Mouse (Mus musculus) limb, embryonic 12.5 days (tissue): ENCODE data around the gene Pcbp2. TPM values are rescaled to one million over a fixed set of nuclear protein-coding genes. Genes with fewer than 3 reads are reported as not detected.

ENCODE experiments used
- ATAC-seq: fragments of 200-750 bp; cut with Nextera tagmentation; 2 replicates; pipeline ENCODE4 v1.8.0; 2017; ENCODE audit warnings: low read depth, moderate TSS enrichment; ENCODE audit not compliant: insufficient number of reproducible peaks, insufficient read depth, low FRiP score, low TSS enrichment
- H3K27ac ChIP-seq: fragments of 300-500 bp; sonication (generic); 2 replicates; pipeline ENCODE4 v1.5.1; 2016; ENCODE audit warnings: mild to moderate bottlenecking, moderate library complexity
- H3K27me3 ChIP-seq: fragments of 300-500 bp; sonication (generic); 2 replicates; pipeline ENCODE4 v1.6.1; 2016; ENCODE audit warnings: mild to moderate bottlenecking, moderate library complexity
- H3K36me3 ChIP-seq: fragments of 300-500 bp; sonication (generic); 2 replicates; pipeline ENCODE4 v1.6.1; 2016; ENCODE audit warnings: mild to moderate bottlenecking, moderate library complexity
- H3K4me1 ChIP-seq: fragments of 300-500 bp; sonication (generic); replicated peaks from 2 replicates; pipeline ENCODE4 v1.6.1; 2016
- H3K4me2 ChIP-seq: fragments of 300-500 bp; sonication (generic); 2 replicates; pipeline ENCODE4 v1.6.1; 2016; ENCODE audit warnings: mild to moderate bottlenecking, moderate library complexity
- H3K4me3 ChIP-seq: fragments of 300-500 bp; sonication (generic); replicated peaks from 2 replicates; pipeline ENCODE4 v1.5.1; 2016; ENCODE audit warnings: mild to moderate bottlenecking
- H3K9ac ChIP-seq: fragments of 300-500 bp; sonication (generic); replicated peaks from 2 replicates; pipeline ENCODE4 v1.6.1; 2016; ENCODE audit warnings: mild to moderate bottlenecking, moderate library complexity
- H3K9me3 ChIP-seq: fragments of 300-500 bp; sonication (generic); 2 replicates; pipeline ENCODE4 v1.6.1; 2016; ENCODE audit warnings: mild to moderate bottlenecking, moderate library complexity
- WGBS: fragments of 180-500 bp; shearing (Covaris S2); methylation state at CpG from one replicate; pipeline ENCODE4 v1.1.7; 2016; 5-methylcytosine and 5-hydroxymethylcytosine counted together
- polyA plus RNA-seq: library from polyadenylated mRNA; unstranded; fragments of >200 nt; fragmentation: Nextera tagmentation; extraction: Ambion mirVana; gene quantifications from 2 replicates; pipeline ENCODE4 v1.2.1, GENCODE M21; 2016

Pcbp2 gene
- polyA plus RNA-seq, 1 experiment from 2014 or later = 230 TPM

- H3K4me3 ChIP-seq = no peak overlapping the region
- no peaks in the 10 kb centered on the region for H3K9me3 ChIP-seq
- no peak overlapping the region for H3K27ac ChIP-seq
- H3K27me3 ChIP-seq = no peaks in the 10 kb centered on the region
- H3K9ac ChIP-seq = no peak overlapping the region
- ATAC-seq = no peak
- peaks cover 6% of the 10 kb centered on the region; the same call in 1 of the 2 replicates for H3K4me1 ChIP-seq
- H3K4me2 ChIP-seq = no peak overlapping the region
- peaks cover 7% of the 10 kb centered on the region; the same call in 1 of the 2 replicates for H3K36me3 ChIP-seq
Observed at GRCm38 (mm10) chr15:102463666-102464065, 6.7 kb upstream of the Pcbp2 start.

GRCm38 (mm10) chr15:102468675-102469370 is 1.5 kb upstream of the Pcbp2 start:
- Histone ChIP-seq H3K4me2 (no peak overlapping the region), H3K27ac (no peak overlapping the region), H3K4me1 (peaks cover 15% of the 10 kb centered on the region), H3K36me3 (peaks cover 8% of the 10 kb centered on the region), H3K27me3 (no peaks in the 10 kb centered on the region), H3K4me3 (no peak overlapping the region), H3K9ac (no peak overlapping the region), H3K9me3 (no peaks in the 10 kb centered on the region)
- WGBS = 93% methylated on average over 9 of the region's 9 CpGs
- ATAC-seq = no peak

- Histone ChIP-seq H3K9ac (peak overlapping the region; percentile 96), H3K4me1 (peaks cover 15% of the 10 kb centered on the region), H3K9me3 (no peaks in the 10 kb centered on the region), H3K4me2 (peak overlapping the region; percentile 72), H3K27me3 (no peaks in the 10 kb centered on the region), H3K36me3 (peaks cover 27% of the 10 kb centered on the region), H3K27ac (peak overlapping the region; percentile 99), H3K4me3 (peak overlapping the region; percentile 85)
- peak; percentile 44 for ATAC-seq
- WGBS = under 1% methylated on average over 48 of the region's 67 CpGs
Observed at GRCm38 (mm10) chr15:102470605-102471294, 411 bp downstream of the Pcbp2 start.

- no peak; the same call in 1 of the 2 replicates for ATAC-seq
- no peaks in the 10 kb centered on the region for H3K9me3 ChIP-seq
- H3K36me3 ChIP-seq = peaks cover 33% of the 10 kb centered on the region
- H3K27ac ChIP-seq = peak overlapping the region; percentile 99
- no peaks in the 10 kb centered on the region for H3K27me3 ChIP-seq
- peaks cover 15% of the 10 kb centered on the region for H3K4me1 ChIP-seq
- peak overlapping the region; percentile 96 for H3K9ac ChIP-seq
- peak overlapping the region; percentile 72 for H3K4me2 ChIP-seq
- 3% methylated on average over 10 of the region's 10 CpGs for WGBS
- H3K4me3 ChIP-seq = peak overlapping the region; percentile 85
Observed at GRCm38 (mm10) chr15:102471295-102471645, 931 bp downstream of the Pcbp2 start.

GRCm38 (mm10) chr15:102471727-102472126 is 1.4 kb downstream of the Pcbp2 start:
- ATAC-seq = no peak
- Histone ChIP-seq H3K4me1 (peaks cover 15% of the 10 kb centered on the region), H3K4me3 (peak overlapping the region; percentile 85), H3K36me3 (peaks cover 37% of the 10 kb centered on the region), H3K9me3 (no peaks in the 10 kb centered on the region), H3K4me2 (peak overlapping the region; percentile 72), H3K27ac (no peak overlapping the region), H3K27me3 (no peaks in the 10 kb centered on the region), H3K9ac (peak overlapping the region; percentile 96; the same call in 1 of the 2 replicates)

GRCm38 (mm10) chr15:102473246-102473645 is 2.9 kb downstream of the Pcbp2 start:
- no peaks in the 10 kb centered on the region for H3K9me3 ChIP-seq
- no peak overlapping the region for H3K27ac ChIP-seq
- H3K4me1 ChIP-seq = peaks cover 15% of the 10 kb centered on the region
- H3K36me3 ChIP-seq = peaks cover 51% of the 10 kb centered on the region
- no peak for ATAC-seq
- 78% methylated on average over 2 of the region's 2 CpGs for WGBS
- H3K9ac ChIP-seq = no peak overlapping the region
- no peak overlapping the region for H3K4me3 ChIP-seq
- no peaks in the 10 kb centered on the region for H3K27me3 ChIP-seq
- peak overlapping the region; percentile 72 for H3K4me2 ChIP-seq

GRCm38 (mm10) chr15:102474520-102474919 is 4.2 kb downstream of the Pcbp2 start:
- no peak overlapping the region for H3K9ac ChIP-seq

GRCm38 (mm10) chr15:102483136-102483535 is 12.8 kb downstream of the Pcbp2 start:
- no peak overlapping the region for H3K27ac ChIP-seq
- no peak overlapping the region for H3K9ac ChIP-seq
- no peak overlapping the region for H3K4me3 ChIP-seq
- H3K4me2 ChIP-seq = no peak overlapping the region
- peaks cover 92% of the 10 kb centered on the region for H3K36me3 ChIP-seq
- H3K9me3 ChIP-seq = no peaks in the 10 kb centered on the region
- H3K4me1 ChIP-seq = no peaks in the 10 kb centered on the region
- no peak for ATAC-seq
- 89% methylated on average over 3 of the region's 3 CpGs for WGBS
- no peaks in the 10 kb centered on the region for H3K27me3 ChIP-seq

More at GRCm38 (mm10) chr15:102474520-102474919, 4.2 kb downstream of the Pcbp2 start:
- 96% methylated on average over 2 of the region's 2 CpGs for WGBS
- H3K4me3 ChIP-seq = no peak overlapping the region
- H3K4me2 ChIP-seq = no peak overlapping the region
- ATAC-seq = no peak
- H3K4me1 ChIP-seq = peaks cover 15% of the 10 kb centered on the region
- no peak overlapping the region for H3K27ac ChIP-seq
- peaks cover 63% of the 10 kb centered on the region for H3K36me3 ChIP-seq
- H3K9me3 ChIP-seq = no peaks in the 10 kb centered on the region
- H3K27me3 ChIP-seq = no peaks in the 10 kb centered on the region

- Histone ChIP-seq H3K9me3 (no peaks in the 10 kb centered on the region), H3K9ac (no peak overlapping the region), H3K27ac (no peak overlapping the region), H3K4me3 (no peak overlapping the region), H3K36me3 (peaks cover 94% of the 10 kb centered on the region), H3K4me1 (no peaks in the 10 kb centered on the region), H3K27me3 (no peaks in the 10 kb centered on the region), H3K4me2 (no peak overlapping the region)
- ATAC-seq = no peak
- WGBS = 92% methylated on average over 12 of the region's 12 CpGs
Observed at GRCm38 (mm10) chr15:102485853-102486252, 15.5 kb downstream of the Pcbp2 start.

GRCm38 (mm10) chr15:102487664-102488063 is 17.3 kb downstream of the Pcbp2 start:
- ATAC-seq = no peak
- H3K9ac ChIP-seq = no peak overlapping the region
- H3K36me3 ChIP-seq = peaks cover 92% of the 10 kb centered on the region
- H3K4me3 ChIP-seq = no peak overlapping the region
- no peaks in the 10 kb centered on the region for H3K9me3 ChIP-seq
- no peak overlapping the region for H3K4me2 ChIP-seq
- WGBS = 96% methylated on average over 1 of the region's 1 CpGs
- H3K27ac ChIP-seq = no peak overlapping the region
- no peaks in the 10 kb centered on the region for H3K27me3 ChIP-seq
- no peaks in the 10 kb centered on the region for H3K4me1 ChIP-seq

- Histone ChIP-seq H3K4me3 (no peak overlapping the region), H3K36me3 (peaks cover 96% of the 10 kb centered on the region), H3K9ac (no peak overlapping the region), H3K27ac (no peak overlapping the region), H3K4me2 (no peak overlapping the region), H3K27me3 (no peaks in the 10 kb centered on the region), H3K9me3 (no peaks in the 10 kb centered on the region), H3K4me1 (no peaks in the 10 kb centered on the region)
- 88% methylated on average over 3 of the region's 3 CpGs for WGBS
- no peak for ATAC-seq
Observed at GRCm38 (mm10) chr15:102498322-102498721, 28.0 kb downstream of the Pcbp2 start.
